Mouse (Mus musculus): ENCODE results near the gene Tmprss9.

GRCm38 (mm10) chr10:80931153-80931671 is 59.6 kb downstream of the Tmprss9 start:
- no peak for TF ChIP-seq CTCF (IDR thresholded peaks at IDR 0.05; ENCODE audit: insufficient read depth, low read depth, low read length)
- TF ChIP-seq POLR2A (IDR thresholded peaks at IDR 0.05; ENCODE audit: insufficient read depth, low read depth, low read length): no peak
